Mouse (Mus musculus) spleen, postnatal 36 days (tissue): Measurements from ENCODE around the gene Gm6882.
"Not testable (repeated sequence)": the region's sequence is repeated elsewhere in the genome, so short reads cannot be mapped to it uniquely, and the experiment has no call there.

Experiments used
- DNase-seq, 2 experiments: peaks; one replicate each; pipeline ENCODE4 v3.0.0; 2022; ENCODE audit warnings: low spot score in 2 of 2, mixed read lengths in 1 of 2

Gene Gm6882

GRCm38 (mm10) chr7:21432645-21433044, at the start of gene Gm6882:
Gene Gm6882 (minus strand): TSS chr7:21432745.
- not testable (repeated sequence) for DNase-seq
